Mouse (Mus musculus) megakaryocyte, embryonic 14.5 days (primary cell): ENCODE results near the gene Faap24.

Source experiments
- FLI1 ChIP-seq: IDR thresholded peaks from 2 replicates; pipeline ENCODE4 v1.6.1; 2012; ENCODE audit warnings: low read length, inconsistent platforms, mixed read lengths
- GATA1 ChIP-seq: IDR thresholded peaks from 3 replicates; pipeline ENCODE4 v1.6.1; 2012; ENCODE audit warnings: mixed read lengths, low read length, inconsistent platforms, borderline replicate concordance

DNA sequence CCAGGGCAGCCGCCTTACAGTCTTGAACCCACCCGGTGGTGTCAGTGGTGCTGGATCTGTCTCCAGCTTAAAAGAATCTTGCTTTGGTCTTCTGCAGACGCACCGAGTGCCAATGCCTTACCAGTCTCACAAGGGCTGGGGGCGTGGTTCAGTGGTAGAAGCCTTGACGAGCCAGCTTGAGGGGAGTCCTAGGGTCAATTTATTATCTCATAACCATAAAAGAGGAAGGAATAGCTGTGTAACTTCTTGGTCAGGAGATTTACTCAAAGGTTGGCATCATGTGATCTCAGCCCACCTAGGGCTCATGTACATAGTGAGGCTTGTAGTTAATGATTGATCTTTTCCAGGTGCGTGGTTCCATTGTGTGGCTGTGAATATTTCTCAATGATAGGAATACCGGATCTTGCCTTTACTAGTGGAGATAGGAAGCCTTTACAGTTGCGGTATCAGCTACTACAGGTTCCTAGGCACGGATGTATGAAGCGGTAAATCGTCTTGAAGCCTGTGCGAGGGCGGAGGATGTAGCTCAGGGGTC is 24.1 kb downstream of the Faap24 start:
- TF ChIP-seq GATA1, result no peak
- TF ChIP-seq FLI1, result no peak
